Mouse (Mus musculus) granulocyte monocyte progenitor cell, adult 5-6 weeks (primary cell): ENCODE measurements around the gene Ctdspl. TPM values are rescaled to one million over a fixed set of nuclear protein-coding genes. Genes with fewer than 3 reads are reported as not detected.

Experiments
- ATAC-seq: replicated peaks from 2 replicates; pipeline ENCODE4 v1.8.0; 2016; ENCODE audit warnings: mild to moderate bottlenecking, moderate TSS enrichment, inconsistent platforms; ENCODE audit not compliant: poor library complexity, severe bottlenecking
- total RNA-seq, 2 experiments: library from RNA; stranded (forward) in 1 of 2; stranded (reverse) in 1 of 2; fragments of 200-712, 200-1000 nt in 1 of 2; fragments of >200 nt in 1 of 2; fragmentation: Nextera tagmentation in 1 of 2; gene quantifications; 2 replicates each; pipeline ENCODE4 v1.2.3; 2014 to 2017

Gene Ctdspl
- total RNA-seq, 2 experiments from 2014 or later = 7.9 to 25.4 TPM

GRCm38 (mm10) chr9:119051158-119051557 lies 124.9 kb downstream of the Ctdspl start:
- ATAC-seq = no peak

- ATAC-seq = peak; percentile 37
These were observed 126.1 kb downstream of the Ctdspl start, which contains the start of gene Vill for GRCm38 (mm10) chr9:119052154-119052944. Gene Vill, plus strand, starts transcription at chr9:119052778.

GRCm38 (mm10) chr9:119053964-119054576 lies 127.8 kb downstream of the Ctdspl start:
- no peak for ATAC-seq

GRCm38 (mm10) chr9:119055336-119055735 lies 129.1 kb downstream of the Ctdspl start:
- ATAC-seq = no peak

- ATAC-seq = no peak
These were observed 132.0 kb downstream of the Ctdspl start for GRCm38 (mm10) chr9:119058245-119058644.

GRCm38 (mm10) chr9:119060701-119061100 lies 134.4 kb downstream of the Ctdspl start:
- no peak for ATAC-seq

GRCm38 (mm10) chr9:119063036-119063644 lies 136.9 kb downstream of the Ctdspl start:
- ATAC-seq = peak; percentile 37

GRCm38 (mm10) chr9:119064296-119064695 lies 138.0 kb downstream of the Ctdspl start:
- ATAC-seq = peak; percentile 52

GRCm38 (mm10) chr9:119067601-119068000 lies 141.3 kb downstream of the Ctdspl start:
- peak; percentile 73 for ATAC-seq

GRCm38 (mm10) chr9:119068266-119068665 lies 142.0 kb downstream of the Ctdspl start:
- ATAC-seq = no peak

GRCm38 (mm10) chr9:119070173-119070825 lies 144.0 kb downstream of the Ctdspl start:
- no peak for ATAC-seq

- ATAC-seq = no peak
These were observed 145.5 kb downstream of the Ctdspl start for GRCm38 (mm10) chr9:119071786-119072185.

- ATAC-seq = no peak
These were observed 147.1 kb downstream of the Ctdspl start for GRCm38 (mm10) chr9:119073184-119073895.

GRCm38 (mm10) chr9:119075685-119076084 lies 149.4 kb downstream of the Ctdspl start:
- ATAC-seq = peak; percentile 21; the same call in 1 of the 2 replicates

- ATAC-seq = no peak
These were observed 153.9 kb downstream of the Ctdspl start for GRCm38 (mm10) chr9:119080040-119080675.

- no peak for ATAC-seq
These were observed 155.8 kb downstream of the Ctdspl start for GRCm38 (mm10) chr9:119082039-119082438.

- no peak for ATAC-seq
These were observed 156.6 kb downstream of the Ctdspl start for GRCm38 (mm10) chr9:119082656-119083430.

- no peak for ATAC-seq
These were observed 157.7 kb downstream of the Ctdspl start for GRCm38 (mm10) chr9:119083966-119084365.

GRCm38 (mm10) chr9:119086451-119086850 lies 160.2 kb downstream of the Ctdspl start:
- ATAC-seq = no peak
